Mouse (Mus musculus) heart, adult 2 months (tissue): ENCODE results near the gene Usp21.

Experiments used
- CTCF ChIP-seq: fragments of 200-600 bp; IDR thresholded peaks from 2 replicates; pipeline ENCODE4 v1.8.1; 2022; ENCODE audit warnings: antibody characterized with exemption, mild to moderate bottlenecking, moderate library complexity
- EP300 ChIP-seq: fragments of 200-500 bp; IDR thresholded peaks from 2 replicates; pipeline ENCODE4 v1.6.1; 2011; ENCODE audit warnings: low read depth, low read length, control low read depth; ENCODE audit not compliant: insufficient read depth
- POLR2A ChIP-seq: fragments of 200-500 bp; IDR thresholded peaks from 2 replicates; pipeline ENCODE4 v1.6.1; 2011; ENCODE audit warnings: mild to moderate bottlenecking, low read depth, low read length, control low read depth; ENCODE audit not compliant: insufficient read depth

- TF ChIP-seq CTCF (peak; percentile 40), EP300 (no peak), POLR2A (no peak)
Observed at GRCm38 (mm10) chr1:171256095-171256818, 31.5 kb downstream of the Usp21 start.
